Mouse (Mus musculus): ENCODE data around the gene P4ha1.
A peak's percentile ranks its signal among the peaks of the same experiment; 100 is the strongest.
"Not testable (repeated sequence)": the region's sequence is repeated elsewhere in the genome, so short reads cannot be mapped to it uniquely, and the experiment has no call there.

The P4ha1 gene

DNA sequence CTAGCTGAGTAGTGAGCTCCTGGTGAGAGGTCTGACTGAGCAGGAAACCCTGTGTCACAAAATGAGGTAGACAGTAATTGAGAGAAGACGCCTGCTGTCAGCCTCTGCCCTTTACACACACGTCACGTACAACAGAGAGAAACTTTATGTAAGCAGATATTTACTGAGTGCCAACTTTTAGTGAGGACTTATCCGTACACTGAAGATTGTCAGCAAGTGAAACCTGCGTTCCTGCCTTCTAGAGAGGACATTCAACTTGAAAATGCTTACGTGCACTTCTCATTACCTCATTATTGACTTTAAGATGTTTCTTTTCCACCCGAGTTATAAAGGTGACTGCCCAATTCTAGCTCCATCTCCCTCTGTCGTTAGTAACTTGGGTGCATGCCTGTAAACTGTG is 45.6 kb downstream of the P4ha1 start:
- no peak for DNase-seq (ENCODE audit: low spot score in 2 of 2)

DNA sequence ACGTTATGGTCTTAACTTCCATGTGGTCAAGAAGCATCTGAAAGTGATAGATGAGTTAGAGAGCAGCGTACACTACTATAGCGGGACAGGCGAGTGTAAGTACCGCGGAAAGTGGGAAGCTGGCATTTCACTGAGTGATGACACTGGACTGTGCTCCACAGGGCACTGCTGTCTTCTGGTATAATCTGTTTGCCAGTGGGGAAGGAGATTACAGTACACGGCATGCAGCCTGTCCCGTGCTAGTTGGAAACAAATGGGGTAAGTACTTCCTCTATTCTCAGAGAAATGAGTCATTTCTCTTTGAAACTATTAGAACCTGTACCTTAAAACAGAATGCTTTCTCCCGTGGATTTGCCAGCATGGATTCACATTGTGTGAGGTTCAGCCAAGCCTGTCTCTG is 46.3 kb downstream of the P4ha1 start:
- DNase-seq (ENCODE audit: low spot score in 2 of 2): no peak

DNA sequence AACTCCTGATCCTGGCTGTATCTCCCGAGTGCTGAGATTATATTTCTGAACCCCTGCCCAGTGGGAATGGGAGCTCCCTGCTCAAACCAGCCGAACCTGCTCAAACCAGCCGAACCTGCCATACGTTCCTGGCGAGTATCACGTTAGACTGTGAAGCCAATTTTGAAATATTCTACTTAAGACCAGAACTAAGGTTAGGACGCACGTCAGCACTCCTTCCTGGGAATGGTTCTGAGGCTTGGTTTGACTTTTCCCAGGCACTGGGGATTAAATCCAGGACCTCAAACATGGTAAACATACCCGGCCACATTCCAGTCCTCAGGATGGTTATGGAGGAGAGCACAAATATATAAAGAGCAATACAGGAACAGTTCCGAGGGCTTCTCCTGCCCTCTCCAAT is 54.8 kb downstream of the P4ha1 start:
- DNase-seq (ENCODE audit: low spot score in 2 of 2): peak; percentile 8 to 16

DNA sequence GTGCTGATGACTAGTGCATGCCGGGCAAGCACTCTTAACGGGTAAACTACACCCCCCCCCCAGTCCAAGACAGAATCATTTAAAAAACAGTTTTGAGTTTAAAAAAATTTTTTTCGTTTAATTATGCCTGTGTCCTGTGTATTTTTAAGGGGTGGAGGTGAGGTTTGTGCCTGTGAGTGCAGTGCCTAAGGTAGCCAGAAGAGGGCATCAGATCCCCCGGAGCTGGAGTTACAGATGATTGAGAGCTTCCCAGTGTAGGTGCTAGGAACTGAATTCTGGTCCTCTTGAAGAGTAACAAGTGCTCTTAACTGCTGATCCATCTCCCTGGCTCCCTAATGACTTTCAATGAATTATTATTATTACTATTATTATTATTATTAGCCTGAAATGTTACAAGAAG is 55.6 kb downstream of the P4ha1 start:
- no peak for DNase-seq (ENCODE audit: low spot score in 2 of 2)

DNA sequence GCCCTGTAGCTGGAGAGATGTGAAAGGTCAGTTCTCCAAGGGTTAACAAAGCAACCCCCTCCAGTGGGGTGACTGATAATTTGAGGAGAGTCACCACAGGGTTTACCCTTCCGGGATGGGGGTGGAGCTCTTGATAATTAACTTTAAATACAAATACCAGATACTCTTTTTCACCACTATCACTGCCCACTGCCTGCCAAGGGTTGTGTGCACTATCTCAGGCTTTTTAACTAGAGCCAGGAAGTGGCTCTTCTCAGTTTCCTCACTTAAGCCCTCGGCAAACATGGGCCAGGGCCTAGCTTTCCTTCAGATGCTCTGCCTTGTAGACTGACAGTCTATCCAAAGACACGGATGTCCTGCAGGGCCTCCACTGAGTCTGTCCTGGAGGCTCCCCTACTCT is 56.8 kb downstream of the P4ha1 start:
- no peak for DNase-seq (ENCODE audit: low spot score in 2 of 2)

DNA sequence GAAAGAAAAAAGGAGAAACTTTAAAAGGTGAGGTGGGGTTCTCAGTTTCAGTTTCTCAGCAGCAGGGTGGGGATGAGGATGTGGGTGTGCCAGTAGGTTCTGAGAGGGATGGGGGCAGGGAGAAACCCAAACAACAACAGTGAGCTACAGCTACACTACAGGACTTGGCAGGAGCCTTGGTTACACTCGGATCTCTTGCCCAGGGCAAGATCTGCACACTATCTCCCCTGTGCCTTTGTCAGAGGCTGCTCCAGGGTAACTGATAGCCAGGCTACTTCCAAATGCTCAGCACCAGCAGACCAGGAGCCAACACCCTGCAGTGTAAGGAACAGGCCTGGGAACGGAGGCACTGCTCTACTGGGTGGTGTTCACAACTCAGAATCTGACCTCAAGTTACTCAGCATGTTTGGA is 57.3 kb downstream of the P4ha1 start:
- no peak for DNase-seq (ENCODE audit: low spot score in 2 of 2)

DNA sequence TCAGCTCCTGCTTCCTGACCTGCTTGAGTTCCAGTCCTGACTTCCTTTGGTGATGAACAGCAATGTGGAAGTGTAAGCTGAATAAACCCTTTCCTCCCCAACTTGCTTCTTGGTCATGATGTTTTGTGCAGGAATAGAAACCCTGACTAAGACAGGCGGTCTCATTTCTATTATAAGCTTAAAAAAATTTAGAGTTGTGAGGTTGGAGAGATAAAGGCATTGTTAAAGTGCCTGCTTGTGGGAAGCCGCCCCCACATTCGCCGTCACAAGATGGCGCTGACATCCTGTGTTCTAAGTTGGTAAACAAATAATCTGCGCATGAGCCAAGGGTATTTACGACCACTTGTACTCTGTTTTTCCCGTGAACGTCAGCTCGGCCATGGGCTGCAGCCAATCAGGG is 58.5 kb downstream of the P4ha1 start:
- not testable (repeated sequence) for DNase-seq (ENCODE audit: low spot score in 2 of 2)

DNA sequence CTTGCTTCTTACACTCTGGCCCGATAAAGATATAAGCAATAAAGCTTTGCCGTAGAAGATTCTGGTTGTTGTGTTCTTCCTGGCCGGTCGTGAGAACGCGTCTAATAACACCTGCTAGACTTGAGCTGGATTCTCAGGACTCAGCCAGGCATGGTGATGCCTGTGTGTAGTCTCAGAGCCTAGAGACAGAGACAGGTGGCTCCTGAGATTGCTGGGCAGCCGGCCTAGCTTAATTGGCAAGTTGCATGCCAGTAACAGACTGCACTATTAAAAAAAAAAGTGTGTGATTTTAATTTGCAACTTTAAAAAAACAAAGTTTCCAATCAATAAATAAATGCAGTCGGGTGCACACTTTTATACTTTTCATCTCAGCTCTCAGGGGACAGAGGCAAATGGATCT is 63.9 kb downstream of the P4ha1 start:
- no peak for DNase-seq (ENCODE audit: low spot score in 2 of 2)

DNA sequence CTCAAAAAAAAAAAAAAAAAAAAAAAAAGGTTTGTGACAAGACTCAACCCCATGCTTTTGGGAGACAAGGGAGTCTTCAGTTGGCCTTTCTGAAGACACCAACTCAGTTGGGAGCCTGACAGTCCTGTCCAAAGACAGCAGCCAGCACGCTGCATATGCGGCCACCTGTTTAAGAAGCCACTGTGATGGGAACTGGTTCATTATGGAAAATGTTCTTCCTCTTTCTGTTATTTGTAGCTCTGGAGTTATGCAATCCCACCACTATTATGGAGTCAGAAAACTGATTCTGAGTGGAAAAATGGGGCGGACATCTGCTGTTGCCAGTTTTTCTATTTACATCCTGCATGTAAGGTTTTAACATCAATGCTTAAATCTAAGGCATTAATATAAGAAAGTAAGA is 66.6 kb downstream of the P4ha1 start:
- no peak for DNase-seq (ENCODE audit: low spot score in 2 of 2)

DNA sequence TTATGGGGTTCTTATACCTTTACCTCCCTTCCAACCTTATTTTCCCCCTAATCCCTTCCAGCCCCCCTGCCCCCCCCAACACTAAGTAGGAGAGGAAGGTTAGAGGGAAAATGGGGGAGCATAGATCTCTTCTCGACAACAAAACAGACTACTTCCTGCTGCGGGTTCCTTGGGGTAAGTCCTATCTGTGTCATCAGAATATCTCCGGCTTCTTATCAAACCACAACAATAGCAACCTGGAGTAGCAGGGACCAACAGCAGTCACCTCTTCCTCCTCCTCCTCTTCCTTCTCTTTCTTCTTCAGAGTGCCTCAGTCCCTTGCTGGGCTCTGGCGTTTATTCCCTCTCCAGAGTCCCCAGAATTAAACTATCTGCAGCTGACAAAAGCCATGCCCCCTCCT is 68.8 kb downstream of the P4ha1 start:
- no peak for DNase-seq (ENCODE audit: low spot score in 2 of 2)

DNA sequence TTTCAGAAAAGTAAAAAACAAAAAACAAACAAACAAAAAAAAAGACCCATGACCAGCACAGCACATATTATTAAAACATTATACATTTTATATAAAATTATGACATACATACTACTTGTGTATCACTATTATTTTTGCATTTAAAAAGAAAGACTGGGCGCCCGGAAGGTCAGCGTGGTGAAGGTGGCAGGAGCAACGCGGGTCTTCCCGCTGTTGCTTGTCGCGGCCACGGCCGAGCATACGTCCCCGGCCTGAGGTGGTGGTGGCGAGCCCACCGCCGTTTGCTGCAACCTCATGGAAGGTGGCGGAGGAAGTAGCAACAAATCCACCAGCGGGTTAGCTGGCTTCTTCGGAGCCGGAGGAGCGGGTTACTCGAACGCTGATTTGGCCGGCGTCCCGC is 72.4 kb downstream of the P4ha1 start, which contains the start of gene Gm10273:
Gene Gm10273, plus strand, starts transcription at position 172 of the 400 bp plus-strand sequence.
- not testable (repeated sequence) for DNase-seq (ENCODE audit: low spot score in 2 of 2)

DNA sequence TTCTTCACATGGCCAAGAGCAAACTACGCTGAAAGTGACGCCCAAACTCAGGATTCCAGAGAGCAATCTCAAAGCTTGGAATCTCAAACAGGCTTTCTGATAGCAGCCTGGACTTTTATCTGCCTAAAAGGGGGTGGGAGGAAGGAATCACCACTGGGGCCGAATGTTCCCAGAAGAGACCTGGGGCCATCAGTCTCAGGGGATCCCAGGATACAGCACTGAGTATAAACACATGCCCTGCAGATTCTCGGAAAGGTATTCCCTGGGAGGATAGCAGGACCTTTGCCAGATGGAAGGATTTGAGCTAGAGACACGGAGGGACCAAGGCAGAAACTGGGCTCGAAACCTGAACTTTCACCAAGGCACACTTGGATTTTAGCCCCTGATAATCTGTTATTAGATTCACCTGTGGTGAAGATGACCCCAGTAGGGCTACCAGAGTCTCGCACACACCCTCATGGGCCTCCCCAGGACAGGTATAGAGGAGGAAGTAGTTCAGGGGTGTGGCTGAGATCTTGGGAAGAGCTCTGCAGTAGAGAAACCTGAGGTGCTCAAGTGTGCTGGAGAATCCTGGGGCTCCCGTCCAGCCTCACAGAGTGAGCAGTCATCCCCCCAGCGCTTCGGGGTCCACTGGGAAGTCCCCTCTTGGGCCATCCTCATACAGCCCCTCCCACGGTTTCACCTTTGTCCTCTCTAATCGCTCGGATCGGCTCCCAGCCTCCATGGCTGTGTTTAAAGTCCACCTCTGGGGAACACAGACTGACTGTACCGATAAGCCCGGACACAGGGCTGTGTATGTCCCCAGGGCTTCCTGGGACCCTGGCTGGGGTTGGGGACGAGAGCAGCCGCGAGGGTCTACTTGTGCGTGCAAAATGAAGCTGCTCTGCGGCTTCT is 80.0 kb downstream of the P4ha1 start, which contains the start of gene Pla2g12b:
Gene Pla2g12b, plus strand, starts transcription at position 762 of the 894 bp plus-strand sequence.
- no peak for DNase-seq (ENCODE audit: low spot score in 2 of 2)

DNA sequence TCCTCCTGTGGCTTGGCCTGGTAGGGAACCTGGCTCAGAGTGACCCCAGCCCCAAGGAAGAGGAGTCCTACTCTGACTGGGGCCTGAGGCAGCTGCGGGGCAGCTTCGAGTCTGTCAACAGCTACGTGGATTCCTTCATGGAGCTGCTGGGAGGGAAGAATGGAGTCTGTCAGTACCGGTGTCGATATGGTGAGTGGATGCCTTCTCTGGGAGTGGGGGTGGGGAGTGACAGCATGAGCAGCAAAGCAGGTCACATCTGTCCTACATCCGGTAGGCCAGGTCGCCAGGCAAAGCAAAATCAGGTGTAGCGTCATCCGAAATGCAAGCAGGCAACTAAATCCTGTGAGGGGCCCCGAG is 80.7 kb downstream of the P4ha1 start:
- DNase-seq (ENCODE audit: low spot score in 2 of 2): no peak

DNA sequence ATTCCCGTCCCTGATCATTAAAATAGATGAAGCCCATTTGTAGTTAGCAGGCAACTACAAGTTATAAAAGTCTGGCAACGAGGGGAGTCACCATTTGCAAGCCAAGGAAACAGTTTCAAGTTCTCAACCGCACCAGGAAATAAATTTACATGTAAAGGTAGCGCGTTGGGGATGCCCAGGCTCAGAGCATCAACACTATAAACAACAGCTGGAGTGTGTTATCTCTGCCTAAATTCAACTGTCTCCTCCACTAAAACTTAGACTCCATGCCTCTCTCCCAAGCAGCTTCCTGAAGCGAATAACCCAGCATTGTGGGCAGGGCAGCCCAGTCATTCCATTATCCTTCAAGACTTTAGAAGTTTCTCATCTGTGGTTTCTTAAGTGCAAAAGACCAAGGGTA is 85.4 kb downstream of the P4ha1 start:
- DNase-seq (ENCODE audit: low spot score in 2 of 2): no peak

DNA sequence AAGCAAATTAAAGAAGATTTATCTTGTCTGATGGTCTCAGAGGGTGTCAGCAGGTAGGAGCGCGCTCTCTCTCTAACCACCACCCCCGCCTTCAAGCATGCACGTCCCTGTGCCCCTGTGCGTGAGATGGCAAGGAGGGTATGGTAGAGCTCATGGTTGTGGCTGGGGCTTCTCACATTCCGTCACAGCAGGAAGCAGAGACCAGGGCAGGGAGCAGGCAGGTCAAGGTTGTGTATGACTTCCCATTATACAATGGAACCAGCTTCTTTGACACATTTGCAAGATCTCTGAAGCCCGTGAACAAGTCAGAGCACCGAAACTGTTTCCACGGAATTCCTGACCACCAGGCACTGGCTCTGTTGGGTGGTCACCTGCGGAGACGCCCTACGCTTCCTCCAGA is 87.2 kb downstream of the P4ha1 start:
- no peak for DNase-seq (ENCODE audit: low spot score in 2 of 2)

DNA sequence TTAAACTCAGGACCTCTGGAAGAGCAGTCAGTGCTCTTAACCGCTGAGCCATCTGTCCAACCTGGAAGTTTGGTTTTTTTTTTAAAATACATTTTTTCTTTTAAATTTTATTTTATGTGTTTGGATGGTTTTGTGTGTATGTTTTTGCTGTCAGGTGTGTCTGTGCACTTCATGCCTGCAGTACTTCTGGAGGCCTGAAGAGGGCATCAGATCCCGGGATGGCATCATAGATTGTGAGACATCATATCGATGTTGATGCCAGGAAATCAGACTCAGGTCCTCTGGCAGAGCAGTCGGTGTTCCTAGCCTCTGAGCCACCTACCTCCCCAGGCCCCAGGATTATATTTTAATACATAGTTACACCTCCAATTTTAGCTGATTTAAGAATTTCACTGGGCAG is 90.6 kb downstream of the P4ha1 start:
- no peak for DNase-seq (ENCODE audit: low spot score in 2 of 2)

DNA sequence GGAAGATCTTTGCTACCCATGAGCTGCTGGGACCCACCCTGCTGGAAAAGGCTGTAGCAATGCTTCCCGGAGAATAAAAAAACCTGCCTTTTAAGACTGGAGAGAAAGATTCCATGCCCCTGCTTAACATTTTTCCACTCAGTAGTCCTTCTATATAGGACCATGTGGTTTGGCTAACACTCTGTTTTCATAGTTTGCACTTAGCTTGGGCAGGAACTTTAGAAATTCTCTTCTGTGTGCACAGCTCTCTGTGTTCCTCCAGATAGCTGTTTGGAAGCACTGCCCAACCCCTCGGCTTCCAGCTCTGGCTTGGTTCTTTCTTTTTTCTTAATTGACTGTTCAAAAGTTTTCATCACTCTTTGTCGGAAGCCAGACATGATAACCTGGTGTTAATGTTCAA is 93.5 kb downstream of the P4ha1 start:
- DNase-seq (ENCODE audit: low spot score in 2 of 2): no peak

DNA sequence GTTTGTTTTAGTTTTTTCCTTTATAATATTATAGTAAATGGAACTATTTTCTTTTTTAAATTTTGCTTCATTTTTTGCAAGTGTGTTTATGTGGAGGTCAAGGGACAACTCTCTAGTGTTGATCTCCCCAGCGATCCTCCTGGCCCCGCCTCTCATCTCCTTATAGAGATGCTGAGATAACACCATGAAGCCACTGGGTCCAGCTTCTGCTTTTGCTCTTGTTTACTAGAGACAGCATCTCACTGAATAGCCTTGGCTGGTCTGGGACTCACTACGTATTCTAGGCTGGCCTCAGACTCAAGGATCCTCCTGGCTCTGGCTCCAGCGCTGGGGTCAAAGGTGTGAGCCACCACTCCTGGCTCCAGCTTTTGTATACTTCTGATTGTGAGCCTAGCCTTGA is 96.4 kb downstream of the P4ha1 start:
- DNase-seq (ENCODE audit: low spot score in 2 of 2): no peak
